29 mouse cellular contexts compared by ENCODE assay signal in genomic region chr14:83586741-83587140, GRCm38 (mm10).
DNase-seq lines count a peak whose midpoint lies in the region; ATAC-seq lines count a peak whose summit lies in the region.
"Had no signal": no experiment of that assay in that cellular context is flagged by ENCODE, and none has a peak within 500 bp of the region (broad histone marks: within the 10 kb centered on the region; RNA-seq: fewer than 3 reads in every experiment).

No protein-coding gene starts in this region.

- 50% methylated on average over 2 of the region's 2 CpGs for WGBS in liver, embryonic 12.5 days (ENCODE audit: insufficient replicate concordance)

- no peak overlapping the region for H3K4me3 ChIP-seq in liver, embryonic 12.5 days
- H3K4me3 ChIP-seq: erythroblast, embryonic 14.5 days; heart, embryonic 13.5 days; hindbrain, embryonic 10.5 days; hindbrain, embryonic 15.5 days; liver, embryonic 13.5 days; midbrain, embryonic 13.5 days had no signal

- H3K9me3 ChIP-seq in liver, embryonic 12.5 days (replicated peaks), result no peaks in the 10 kb centered on the region
- H3K9me3 ChIP-seq: heart, embryonic 13.5 days; hindbrain, embryonic 10.5 days; hindbrain, embryonic 15.5 days; liver, embryonic 13.5 days; midbrain, embryonic 13.5 days had no signal

- H3K27me3 ChIP-seq in liver, embryonic 12.5 days (replicated peaks), result no peaks in the 10 kb centered on the region
- H3K27me3 ChIP-seq: heart, embryonic 13.5 days; hindbrain, embryonic 15.5 days; liver, embryonic 13.5 days; midbrain, embryonic 13.5 days had no signal

- H3K4me1 ChIP-seq in liver, embryonic 12.5 days, result no peaks in the 10 kb centered on the region
- H3K4me1 ChIP-seq: heart, embryonic 13.5 days; hindbrain, embryonic 10.5 days; hindbrain, embryonic 15.5 days; liver, embryonic 13.5 days; midbrain, embryonic 13.5 days had no signal

- peak; percentile 7 to 17 for DNase-seq in frontal cortex, postnatal 36 days (ENCODE audit: low spot score in 2 of 2)
- DNase-seq in frontal cortex, postnatal 14 days (ENCODE audit: low spot score in 2 of 2), result no peak
- peak; percentile 6 to 61 for DNase-seq in left cerebral cortex, postnatal 25 days (ENCODE audit: low spot score in 2 of 2)
- no peak for DNase-seq in left cerebral cortex, postnatal 36 days (ENCODE audit: low spot score in 2 of 2)
- DNase-seq in Muller cell, postnatal 12 days (ENCODE audit: inconsistent ontology term), result peak; percentile 14
- peak; percentile 35 for DNase-seq in layer of hippocampus, adult 9-10 months (ENCODE audit: low spot score)
- DNase-seq in embryo, embryonic 10 days (ENCODE audit: low spot score), result no peak
- DNase-seq: adrenal gland, postnatal 25 days; cerebellum, adult 18-20 months; cerebellum, postnatal 10 days; forebrain, postnatal 0 days; gastrocnemius, postnatal 10 days; heart, postnatal 10 days; kidney, adult 11 months; kidney, postnatal 14 days; liver, embryonic 13.5 days; lung, adult 2 months; lung, postnatal 10 days; retina, postnatal 1 day; thymus, adult 18-20 months; thymus, postnatal 25 days had no signal

- no peak for ATAC-seq in liver, embryonic 12.5 days
- ATAC-seq: forebrain, postnatal 0 days; inflammation-experienced regulatory T-cells, adult 6 months; midbrain, embryonic 13.5 days had no signal

- no peaks in the 10 kb centered on the region for H3K36me3 ChIP-seq in liver, embryonic 12.5 days
- H3K36me3 ChIP-seq: heart, embryonic 13.5 days; hindbrain, embryonic 10.5 days; hindbrain, embryonic 15.5 days; liver, embryonic 13.5 days; midbrain, embryonic 13.5 days had no signal

- intact Hi-C loops in left cerebral cortex, postnatal 25 days (cut with DNase I), result no loop called here
- intact Hi-C loops in left cerebral cortex, postnatal 36 days (cut with DNase I), result no loop called here

- no peak overlapping the region for H3K4me2 ChIP-seq in liver, embryonic 12.5 days
- H3K4me2 ChIP-seq: heart, embryonic 13.5 days; hindbrain, embryonic 15.5 days; liver, embryonic 13.5 days; midbrain, embryonic 13.5 days had no signal

- H3K9ac ChIP-seq in liver, embryonic 12.5 days, result no peak overlapping the region
- H3K9ac ChIP-seq: forebrain, postnatal 0 days; heart, embryonic 13.5 days; hindbrain, embryonic 15.5 days; liver, embryonic 13.5 days; midbrain, embryonic 13.5 days had no signal

- H3K27ac ChIP-seq in liver, embryonic 12.5 days, result no peak overlapping the region
- H3K27ac ChIP-seq: heart, embryonic 13.5 days; hindbrain, embryonic 10.5 days; hindbrain, embryonic 15.5 days; liver, embryonic 13.5 days; macrophage; midbrain, embryonic 13.5 days had no signal

Comparison
In these comparisons a context has a peak if more than half of its experiments do, and no peak if none do; other contexts are left out.
1. DNase-seq: peak in frontal cortex, postnatal 36 days (2 of 2), left cerebral cortex, postnatal 25 days (2 of 2), Muller cell, postnatal 12 days (single experiment) and layer of hippocampus, adult 9-10 months (single experiment); none in frontal cortex, postnatal 14 days (0 of 2), left cerebral cortex, postnatal 36 days (0 of 2) and embryo, embryonic 10 days (single experiment).